21 mouse cellular contexts compared by ENCODE assay signal in genomic region chr3:129862592-129862991, GRCm38 (mm10). TPM values are rescaled to one million over a fixed set of nuclear protein-coding genes. Genes with fewer than 3 reads are reported as not detected.
DNase-seq lines count a peak whose midpoint lies in the region; ATAC-seq lines count a peak whose summit lies in the region.
"Had no signal": no experiment of that assay in that cellular context is flagged by ENCODE, and none has a peak within 500 bp of the region (broad histone marks: within the 10 kb centered on the region; RNA-seq: fewer than 3 reads in every experiment).

No protein-coding gene starts in this region.

- intact Hi-C loops in left cerebral cortex, postnatal 4 days (cut with DNase I), result no loop called here

- peak; percentile 55 for DNase-seq in 416B (ENCODE audit: low read depth)
- DNase-seq in ES-CJ7 (ENCODE audit: low read depth, low spot score), result peak; percentile 45
- DNase-seq in MEL-GATA-1-ER (ENCODE audit: extremely low read depth, low read depth), result peak; percentile 18
- DNase-seq in ZHBTc4 (ENCODE audit: low read depth, low spot score), result peak; percentile 38
- no peak for DNase-seq in left cerebral cortex, postnatal 4 days
- DNase-seq in adrenal gland, postnatal 25 days, result no peak
- DNase-seq: adrenal gland, adult 2 months; adrenal gland, postnatal 10 days; adrenal gland, postnatal 36 days; B cell, adult 2 months; cerebellum, adult 11-12 months; cerebellum, adult 2 months; cerebellum, adult 9-10 months; cerebellum, postnatal 10 days; cerebellum, postnatal 25 days; forebrain, postnatal 0 days had no signal

- no peak for ATAC-seq in megakaryocyte, adult 5-6 weeks (ENCODE audit: poor library complexity, severe bottlenecking)
- ATAC-seq: CD4-positive, CD25-positive, alpha-beta regulatory T cell, adult 4 months; forebrain, embryonic 13.5 days; forebrain, embryonic 15.5 days; forebrain, postnatal 0 days had no signal

RNA-seq across cellular contexts. Expression of gene Pla2g12a, which starts 15.8 kb away (rescaled TPM):
- total RNA-seq in left cerebral cortex, postnatal 4 days (2021), result 10 to 100 TPM; 14.3 to 19.0 TPM
- 44.7 and 45.6 TPM in 2 replicates for total RNA-seq in adrenal gland, postnatal 25 days (2021)
- total RNA-seq in megakaryocyte, adult 5-6 weeks (2015), result 4.3 and 6.0 TPM in 2 replicates
- total RNA-seq in megakaryocyte, adult 5-6 weeks (2017), result 6.1 and 7.2 TPM in 2 replicates

RNA-seq across cellular contexts. Expression of gene Cfi, which starts 26.9 kb away (rescaled TPM):
- total RNA-seq in left cerebral cortex, postnatal 4 days (2021), result not detected
- 5.6 TPM in 1 of 2 replicates, not detected in the other for total RNA-seq in adrenal gland, postnatal 25 days (2021)
- not detected in 2 replicates for total RNA-seq in megakaryocyte, adult 5-6 weeks (2015)
- not detected in 2 replicates for total RNA-seq in megakaryocyte, adult 5-6 weeks (2017)
- total RNA-seq: ES-E14; forebrain, postnatal 0 days had no signal

RNA-seq across cellular contexts. Expression of gene Gar1, which starts 31.4 kb away (rescaled TPM):
- total RNA-seq in left cerebral cortex, postnatal 4 days (2021), result 10 to 100 TPM; 48.5 to 49.7 TPM
- 51.0 and 62.4 TPM in 2 replicates for total RNA-seq in adrenal gland, postnatal 25 days (2021)
- total RNA-seq in megakaryocyte, adult 5-6 weeks (2015), result 8.8 and 14.9 TPM in 2 replicates
- 5.4 and 11.6 TPM in 2 replicates for total RNA-seq in megakaryocyte, adult 5-6 weeks (2017)

RNA-seq across cellular contexts. Expression of gene Casp6, which starts 38.6 kb away (rescaled TPM):
- 1 to 10 TPM; 8.3 to 9.9 TPM for total RNA-seq in left cerebral cortex, postnatal 4 days (2021)
- total RNA-seq in adrenal gland, postnatal 25 days (2021), result 34.5 and 57.5 TPM in 2 replicates
- 24.6 and 32.3 TPM in 2 replicates for total RNA-seq in megakaryocyte, adult 5-6 weeks (2015)
- total RNA-seq in megakaryocyte, adult 5-6 weeks (2017), result 14.1 and 17.1 TPM in 2 replicates

RNA-seq across cellular contexts. Expression of gene Rrh, which starts 40.2 kb away (rescaled TPM):
- 1 to 10 TPM; 1.2 to 1.4 TPM for total RNA-seq in left cerebral cortex, postnatal 4 days (2021)
- 0.27 TPM in 1 of 2 replicates, not detected in the other for total RNA-seq in adrenal gland, postnatal 25 days (2021)
- not detected in 2 replicates for total RNA-seq in megakaryocyte, adult 5-6 weeks (2015)
- 0.37 TPM in 1 of 2 replicates, not detected in the other for total RNA-seq in megakaryocyte, adult 5-6 weeks (2017)
- total RNA-seq: adrenal gland, postnatal 36 days had no signal

Comparison
In these comparisons a context has a peak if more than half of its experiments do, and no peak if none do; other contexts are left out.
1. DNase-seq: peak in 416B (single experiment), ES-CJ7 (single experiment), MEL-GATA-1-ER (single experiment) and ZHBTc4 (single experiment); none in left cerebral cortex, postnatal 4 days (single experiment) and adrenal gland, postnatal 25 days (single experiment).